Mouse (Mus musculus) liver, embryonic 14.5 days (tissue): Measurements from ENCODE around the gene Hydin. TPM values are rescaled to one million over a fixed set of nuclear protein-coding genes. Genes with fewer than 3 reads are reported as not detected.

ENCODE experiments used
- ATAC-seq: fragments of 200-750 bp; cut with Nextera tagmentation; 2 replicates; pipeline ENCODE4 v1.8.0; 2017; ENCODE audit warnings: moderate number of reproducible peaks, mild to moderate bottlenecking, moderate library complexity; ENCODE audit not compliant: insufficient read depth
- DNase-seq, 3 experiments: peaks; one replicate each; pipeline ENCODE4 v3.0.0-alpha.2; 2012 to 2013; ENCODE audit warnings: low read depth in 3 of 3, low spot score in 3 of 3
- H3K27ac ChIP-seq: fragments of 300-500 bp; sonication (generic); 2 replicates; pipeline ENCODE4 v1.5.1; 2014; ENCODE audit warnings: moderate library complexity, mild to moderate bottlenecking, control low read depth, inconsistent platforms
- H3K27me3 ChIP-seq: fragments of 300-500 bp; sonication (generic); 2 replicates; pipeline ENCODE4 v1.6.1; 2014; ENCODE audit warnings: mild to moderate bottlenecking, low read length, moderate library complexity; ENCODE audit not compliant: control insufficient read depth, insufficient read depth
- H3K36me3 ChIP-seq: fragments of 300-500 bp; sonication (generic); replicated peaks from 2 replicates; pipeline ENCODE4 v1.6.1; 2014; ENCODE audit warnings: low read depth; ENCODE audit not compliant: control insufficient read depth, insufficient read depth
- H3K4me1 ChIP-seq, 2 experiments: fragments of 200-500 bp in 1 of 2; fragments of 300-500 bp in 1 of 2; sonication (generic) in 1 of 2; replicated peaks; 2 replicates each; pipeline ENCODE4 v1.6.1; 2012 to 2014; ENCODE audit warnings: antibody characterized with exemption in 1 of 2, inconsistent platforms in 1 of 2, low read length in 1 of 2; ENCODE audit not compliant: control insufficient read depth in 2 of 2, insufficient read depth in 2 of 2
- H3K4me2 ChIP-seq: fragments of 300-500 bp; sonication (generic); 2 replicates; pipeline ENCODE4 v1.6.1; 2014; ENCODE audit warnings: low read depth, mild to moderate bottlenecking, control low read depth, moderate library complexity
- H3K4me3 ChIP-seq, 2 experiments: fragments of 200-500 bp in 1 of 2; fragments of 300-500 bp in 1 of 2; sonication (generic) in 1 of 2; 2 replicates each; pipeline ENCODE4 v1.5.1; 2012 to 2014; ENCODE audit warnings: low read depth in 2 of 2, low read length in 2 of 2, mild to moderate bottlenecking in 2 of 2, control low read depth in 1 of 2, inconsistent platforms in 1 of 2, moderate library complexity in 1 of 2; ENCODE audit not compliant: insufficient read depth in 1 of 2
- H3K9ac ChIP-seq: fragments of 300-500 bp; sonication (generic); replicated peaks from 2 replicates; pipeline ENCODE4 v1.6.1; 2014; ENCODE audit warnings: mild to moderate bottlenecking, control low read depth, moderate library complexity
- H3K9me3 ChIP-seq: fragments of 300-500 bp; sonication (generic); 2 replicates; pipeline ENCODE4 v1.6.1; 2016; ENCODE audit warnings: low read length, mixed read lengths; ENCODE audit not compliant: control insufficient read depth
- CTCF ChIP-seq: IDR thresholded peaks from 2 replicates; pipeline ENCODE4 v1.5.1; 2016; ENCODE audit warnings: antibody characterized with exemption, low read depth, control low read depth
- EP300 ChIP-seq: IDR thresholded peaks from 2 replicates; pipeline ENCODE4 v1.6.1; 2016; ENCODE audit warnings: antibody characterized with exemption, low read depth
- whole genome bisulfite sequencing: fragments of 180-500 bp; shearing (Covaris S2); extraction: QIAGEN DNeasy Blood & Tissue Kit; methylation state at CpG from one replicate; pipeline ENCODE4 v1.1.7; 2014; ENCODE audit not compliant: insufficient replicate concordance; 5-methylcytosine and 5-hydroxymethylcytosine counted together
- microRNA-seq: library from miRNA; unstranded; fragments of <30 nt; microRNA quantifications from one replicate; pipeline ENCODE4, GENCODE M21; 2016
- polyA plus RNA-seq, 2 experiments: library from polyadenylated mRNA; depleted of rRNA in 1 of 2; stranded (reverse) in 1 of 2; unstranded in 1 of 2; fragments of >200 nt; fragmentation: Nextera tagmentation in 1 of 2; extraction: Ambion mirVana in 1 of 2; gene quantifications; 2 replicates each; pipeline versions ENCODE4 v1.2.1 to v1.2.3; 2012 to 2014

The Hydin gene
- polyA plus RNA-seq, 2 experiments: 0.03 to 0.10 TPM

DNA sequence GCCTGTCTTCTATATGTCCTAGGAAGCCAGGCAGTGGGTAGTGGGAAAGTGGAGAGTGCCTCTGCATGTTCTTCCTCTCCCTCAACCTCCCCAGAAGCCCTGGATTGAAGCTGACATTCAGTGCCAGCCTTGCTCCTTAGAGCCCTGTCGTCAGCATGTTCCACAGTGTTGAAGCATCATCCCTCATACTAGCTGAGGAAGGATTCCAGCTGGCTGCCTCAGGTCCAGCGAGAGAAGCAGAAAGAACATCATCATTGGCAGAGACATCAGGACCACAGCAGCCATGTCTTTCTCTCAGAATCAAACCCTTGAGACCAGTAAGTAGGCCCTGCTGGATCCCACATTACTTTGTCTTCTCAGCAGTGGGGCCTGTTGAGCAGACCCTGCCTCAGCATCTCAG, 390.9 kb downstream of the Hydin start:
- DNase-seq (no peak), ATAC-seq (no peak)
- Histone ChIP-seq H3K27ac (no peak overlapping the region), H3K4me3 (no peak overlapping the region), H3K4me1 (no peaks in the 10 kb centered on the region), H3K4me2 (no peak overlapping the region), H3K9me3 (no peaks in the 10 kb centered on the region), H3K9ac (no peak overlapping the region), H3K27me3 (no peaks in the 10 kb centered on the region), H3K36me3 (peaks cover 3% of the 10 kb centered on the region; the same call in 1 of the 2 replicates)
- WGBS: 63% methylated on average over 2 of the region's 2 CpGs
- TF ChIP-seq CTCF (no peak), EP300 (no peak)

Small RNA genes lying within 50 kb of the gene (microRNA-seq; reads per million reads assigned to microRNA genes)
- gene Gm44489 (not detected), gene Gm47306 (not detected)

Other genes with a start within 250 kb of the Hydin start
- 0.02 TPM in 1 of 2 replicates, not detected in the other for gene Chst4, start 227.2 kb upstream of the Hydin start, polyA plus RNA-seq (2012; rRNA removed)
- not detected in 2 replicates for gene Chst4, start 227.2 kb upstream of the Hydin start, polyA plus RNA-seq (2014; fragmentation: Nextera tagmentation; extraction: Ambion mirVana)
- gene Zfp612, start 187.2 kb upstream of the Hydin start, polyA plus RNA-seq (2012; rRNA removed): 0.23 and 0.36 TPM in 2 replicates
- gene Zfp612, start 187.2 kb upstream of the Hydin start, polyA plus RNA-seq (2014; fragmentation: Nextera tagmentation; extraction: Ambion mirVana): 0.52 and 0.92 TPM in 2 replicates
- gene Gm21964, start 165.8 kb upstream of the Hydin start, polyA plus RNA-seq (2012; rRNA removed): not detected in 2 replicates
- gene Gm21964, start 165.8 kb upstream of the Hydin start, polyA plus RNA-seq (2014; fragmentation: Nextera tagmentation; extraction: Ambion mirVana): not detected in 2 replicates
- not detected in 2 replicates for gene Gm17720, start 164.2 kb upstream of the Hydin start, polyA plus RNA-seq (2012; rRNA removed)
- gene Gm17720, start 164.2 kb upstream of the Hydin start, polyA plus RNA-seq (2014; fragmentation: Nextera tagmentation; extraction: Ambion mirVana): not detected in 2 replicates
- not detected in 2 replicates for gene Calb2, start 98.8 kb upstream of the Hydin start, polyA plus RNA-seq (2012; rRNA removed)
- gene Calb2, start 98.8 kb upstream of the Hydin start, polyA plus RNA-seq (2014; fragmentation: Nextera tagmentation; extraction: Ambion mirVana): not detected in 2 replicates
- 1.8 and 2.5 TPM in 2 replicates for gene Cmtr2, start 51.3 kb upstream of the Hydin start, polyA plus RNA-seq (2012; rRNA removed)
- gene Cmtr2, start 51.3 kb upstream of the Hydin start, polyA plus RNA-seq (2014; fragmentation: Nextera tagmentation; extraction: Ambion mirVana): 3.1 and 4.0 TPM in 2 replicates